Mouse (Mus musculus) liver, embryonic 14.5 days (tissue): ENCODE measurements around the gene Rex1bd. TPM values are rescaled to one million over a fixed set of nuclear protein-coding genes. Genes with fewer than 3 reads are reported as not detected.

Experiments used
- ATAC-seq: fragments of 200-750 bp; cut with Nextera tagmentation; 2 replicates; pipeline ENCODE4 v1.8.0; 2017; ENCODE audit warnings: moderate number of reproducible peaks, mild to moderate bottlenecking, moderate library complexity; ENCODE audit not compliant: insufficient read depth
- DNase-seq, 3 experiments: peaks; one replicate each; pipeline ENCODE4 v3.0.0-alpha.2; 2012 to 2013; ENCODE audit warnings: low read depth in 3 of 3, low spot score in 3 of 3
- H3K27ac ChIP-seq: fragments of 300-500 bp; sonication (generic); 2 replicates; pipeline ENCODE4 v1.5.1; 2014; ENCODE audit warnings: moderate library complexity, mild to moderate bottlenecking, control low read depth, inconsistent platforms
- H3K27me3 ChIP-seq: fragments of 300-500 bp; sonication (generic); 2 replicates; pipeline ENCODE4 v1.6.1; 2014; ENCODE audit warnings: mild to moderate bottlenecking, low read length, moderate library complexity; ENCODE audit not compliant: control insufficient read depth, insufficient read depth
- H3K36me3 ChIP-seq: fragments of 300-500 bp; sonication (generic); replicated peaks from 2 replicates; pipeline ENCODE4 v1.6.1; 2014; ENCODE audit warnings: low read depth; ENCODE audit not compliant: control insufficient read depth, insufficient read depth
- H3K4me1 ChIP-seq, 2 experiments: fragments of 200-500 bp in 1 of 2; fragments of 300-500 bp in 1 of 2; sonication (generic) in 1 of 2; replicated peaks; 2 replicates each; pipeline ENCODE4 v1.6.1; 2012 to 2014; ENCODE audit warnings: antibody characterized with exemption in 1 of 2, inconsistent platforms in 1 of 2, low read length in 1 of 2; ENCODE audit not compliant: control insufficient read depth in 2 of 2, insufficient read depth in 2 of 2
- H3K4me2 ChIP-seq: fragments of 300-500 bp; sonication (generic); 2 replicates; pipeline ENCODE4 v1.6.1; 2014; ENCODE audit warnings: low read depth, mild to moderate bottlenecking, control low read depth, moderate library complexity
- H3K4me3 ChIP-seq, 2 experiments: fragments of 200-500 bp in 1 of 2; fragments of 300-500 bp in 1 of 2; sonication (generic) in 1 of 2; 2 replicates each; pipeline ENCODE4 v1.5.1; 2012 to 2014; ENCODE audit warnings: low read depth in 2 of 2, low read length in 2 of 2, mild to moderate bottlenecking in 2 of 2, control low read depth in 1 of 2, inconsistent platforms in 1 of 2, moderate library complexity in 1 of 2; ENCODE audit not compliant: insufficient read depth in 1 of 2
- H3K9ac ChIP-seq: fragments of 300-500 bp; sonication (generic); replicated peaks from 2 replicates; pipeline ENCODE4 v1.6.1; 2014; ENCODE audit warnings: mild to moderate bottlenecking, control low read depth, moderate library complexity
- H3K9me3 ChIP-seq: fragments of 300-500 bp; sonication (generic); 2 replicates; pipeline ENCODE4 v1.6.1; 2016; ENCODE audit warnings: low read length, mixed read lengths; ENCODE audit not compliant: control insufficient read depth
- CTCF ChIP-seq: IDR thresholded peaks from 2 replicates; pipeline ENCODE4 v1.5.1; 2016; ENCODE audit warnings: antibody characterized with exemption, low read depth, control low read depth
- EP300 ChIP-seq: IDR thresholded peaks from 2 replicates; pipeline ENCODE4 v1.6.1; 2016; ENCODE audit warnings: antibody characterized with exemption, low read depth
- WGBS: fragments of 180-500 bp; shearing (Covaris S2); extraction: QIAGEN DNeasy Blood & Tissue Kit; methylation state at CpG from one replicate; pipeline ENCODE4 v1.1.7; 2014; ENCODE audit not compliant: insufficient replicate concordance; 5-methylcytosine and 5-hydroxymethylcytosine counted together
- polyA plus RNA-seq, 2 experiments: library from polyadenylated mRNA; depleted of rRNA in 1 of 2; stranded (reverse) in 1 of 2; unstranded in 1 of 2; fragments of >200 nt; fragmentation: Nextera tagmentation in 1 of 2; extraction: Ambion mirVana in 1 of 2; gene quantifications; 2 replicates each; pipeline versions ENCODE4 v1.2.1 to v1.2.3; 2012 to 2014

The Rex1bd gene
- polyA plus RNA-seq (2012; rRNA removed) (55.1 and 71.6 TPM in 2 replicates), polyA plus RNA-seq (2014; fragmentation: Nextera tagmentation; extraction: Ambion mirVana) (72.0 and 74.2 TPM in 2 replicates)

- DNase-seq: peak; percentile 84 to 86 (median 85)
- H3K9ac ChIP-seq: peak within 1 kb of the TSS; percentile 83
- peaks cover 29 to 39% of the 10 kb centered on the region in 2 experiments for H3K4me1 ChIP-seq
- H3K27me3 ChIP-seq: peaks cover 5% of the 10 kb centered on the region; the same call in 1 of the 2 replicates
- H3K4me3 ChIP-seq: peak within 1 kb of the TSS; percentile 65 to 77
- H3K36me3 ChIP-seq: peaks cover 21% of the 10 kb centered on the region
- peak; percentile 78 for ATAC-seq
- WGBS: 1% methylated on average over 40 of the region's 40 CpGs
- no peaks in the 10 kb centered on the region for H3K9me3 ChIP-seq
- peak within 1 kb of the TSS; percentile 83 for H3K4me2 ChIP-seq
- TF ChIP-seq EP300 (0 out of 2 replicates have a peak, but pooled peaks have one; percentile 2), CTCF (peak; percentile 96)
- H3K27ac ChIP-seq: peak within 1 kb of the TSS; percentile 82
Observed at GRCm38 (mm10) chr8:70506328-70507026, at the start of gene Rex1bd. Rex1bd (minus strand) TSS chr8:70506752.

- ATAC-seq: peak; percentile 51; the same call in 1 of the 2 replicates
- no peak for TF ChIP-seq CTCF
- no peak for TF ChIP-seq EP300
- no peak overlapping the region for H3K9ac ChIP-seq
- H3K4me1 ChIP-seq: peaks cover 6 to 65% of the 10 kb centered on the region in 2 experiments
- H3K4me2 ChIP-seq: no peak overlapping the region
- WGBS: 61% methylated on average over 4 of the region's 4 CpGs
- H3K9me3 ChIP-seq: no peaks in the 10 kb centered on the region
- peak overlapping the region; percentile 53 for H3K27ac ChIP-seq
- H3K4me3 ChIP-seq: no peak overlapping the region
- H3K27me3 ChIP-seq: no peaks in the 10 kb centered on the region
- H3K36me3 ChIP-seq: no peaks in the 10 kb centered on the region
- no peak for DNase-seq
Observed at GRCm38 (mm10) chr8:70555079-70555747, 48.7 kb upstream of the Rex1bd start.

- ATAC-seq (no peak), DNase-seq (no peak)
- H3K9me3 ChIP-seq: no peaks in the 10 kb centered on the region
- no peak overlapping the region for H3K4me3 ChIP-seq
- H3K36me3 ChIP-seq: no peaks in the 10 kb centered on the region
- H3K4me1 ChIP-seq: peaks cover 6 to 64% of the 10 kb centered on the region in 2 experiments
- H3K9ac ChIP-seq: no peak overlapping the region
- H3K27me3 ChIP-seq: no peaks in the 10 kb centered on the region
- no peak overlapping the region for H3K27ac ChIP-seq
- no peak overlapping the region for H3K4me2 ChIP-seq
- TF ChIP-seq CTCF (no peak), EP300 (no peak)
Observed at GRCm38 (mm10) chr8:70553740-70554139, 47.2 kb upstream of the Rex1bd start.

GRCm38 (mm10) chr8:70552836-70553235, 46.3 kb upstream of the Rex1bd start:
- Histone ChIP-seq H3K27ac (no peak overlapping the region), H3K36me3 (no peaks in the 10 kb centered on the region), H3K9ac (no peak overlapping the region), H3K4me2 (no peak overlapping the region), H3K9me3 (no peaks in the 10 kb centered on the region), H3K27me3 (no peaks in the 10 kb centered on the region), H3K4me3 (no peak overlapping the region), H3K4me1 (peaks cover 3 to 63% of the 10 kb centered on the region in 2 experiments)
- ATAC-seq: no peak
- no peak for DNase-seq
- TF ChIP-seq CTCF (no peak), EP300 (no peak)
- WGBS: 29% methylated on average over 1 of the region's 1 CpGs

GRCm38 (mm10) chr8:70551558-70552161, 45.1 kb upstream of the Rex1bd start:
- Histone ChIP-seq H3K27me3 (no peaks in the 10 kb centered on the region), H3K4me2 (no peak overlapping the region), H3K4me1 (peaks cover 3 to 58% of the 10 kb centered on the region in 2 experiments), H3K9me3 (no peaks in the 10 kb centered on the region), H3K27ac (no peak overlapping the region), H3K36me3 (no peaks in the 10 kb centered on the region), H3K4me3 (no peak overlapping the region), H3K9ac (no peak overlapping the region)
- DNase-seq (no peak), ATAC-seq (no peak)
- no peak for TF ChIP-seq EP300
- TF ChIP-seq CTCF: no peak
- WGBS: 34% methylated on average over 3 of the region's 3 CpGs
